Mouse (Mus musculus) stomach, embryonic 15.5 days (tissue): ENCODE data around the gene Atp4b. TPM values are rescaled to one million over a fixed set of nuclear protein-coding genes. Genes with fewer than 3 reads are reported as not detected.

Experiments used
- ATAC-seq: fragments of 200-750 bp; cut with Nextera tagmentation; 2 replicates; pipeline ENCODE4 v1.8.0; 2017; ENCODE audit warnings: low read depth, moderate number of reproducible peaks, moderate TSS enrichment; ENCODE audit not compliant: insufficient read depth, low FRiP score
- H3K27ac ChIP-seq: fragments of 300-500 bp; sonication (generic); 2 replicates; pipeline ENCODE4 v1.5.1; 2015; ENCODE audit warnings: mild to moderate bottlenecking, inconsistent platforms
- H3K27me3 ChIP-seq: fragments of 300-500 bp; sonication (generic); replicated peaks from 2 replicates; pipeline ENCODE4 v1.6.1; 2015; ENCODE audit warnings: inconsistent platforms
- H3K36me3 ChIP-seq: fragments of 300-500 bp; sonication (generic); 2 replicates; pipeline ENCODE4 v1.6.1; 2015; ENCODE audit warnings: inconsistent platforms
- H3K4me1 ChIP-seq: fragments of 300-500 bp; sonication (generic); 2 replicates; pipeline ENCODE4 v1.6.1; 2015; ENCODE audit warnings: inconsistent platforms
- H3K4me2 ChIP-seq: fragments of 300-500 bp; sonication (generic); 2 replicates; pipeline ENCODE4 v1.6.1; 2015; ENCODE audit warnings: mild to moderate bottlenecking, inconsistent platforms
- H3K4me3 ChIP-seq: fragments of 300-500 bp; sonication (generic); replicated peaks from 2 replicates; pipeline ENCODE4 v1.5.1; 2015; ENCODE audit warnings: inconsistent platforms
- H3K9ac ChIP-seq: fragments of 300-500 bp; sonication (generic); 2 replicates; pipeline ENCODE4 v1.6.1; 2015; ENCODE audit warnings: inconsistent platforms
- H3K9me3 ChIP-seq: fragments of 300-500 bp; sonication (generic); 2 replicates; pipeline ENCODE4 v1.6.1; 2016; ENCODE audit warnings: inconsistent platforms
- WGBS: fragments of 180-500 bp; shearing (Covaris S2); methylation state at CpG from one replicate; pipeline ENCODE4 v1.1.7; 2015; 5-methylcytosine and 5-hydroxymethylcytosine counted together
- polyA plus RNA-seq: library from polyadenylated mRNA; unstranded; fragments of >200 nt; fragmentation: Nextera tagmentation; extraction: Ambion mirVana; gene quantifications from 2 replicates; pipeline ENCODE4 v1.2.1, GENCODE M21; 2015

Gene Atp4b
- polyA plus RNA-seq, 1 experiment from 2014 or later = 25.5 TPM

DNA sequence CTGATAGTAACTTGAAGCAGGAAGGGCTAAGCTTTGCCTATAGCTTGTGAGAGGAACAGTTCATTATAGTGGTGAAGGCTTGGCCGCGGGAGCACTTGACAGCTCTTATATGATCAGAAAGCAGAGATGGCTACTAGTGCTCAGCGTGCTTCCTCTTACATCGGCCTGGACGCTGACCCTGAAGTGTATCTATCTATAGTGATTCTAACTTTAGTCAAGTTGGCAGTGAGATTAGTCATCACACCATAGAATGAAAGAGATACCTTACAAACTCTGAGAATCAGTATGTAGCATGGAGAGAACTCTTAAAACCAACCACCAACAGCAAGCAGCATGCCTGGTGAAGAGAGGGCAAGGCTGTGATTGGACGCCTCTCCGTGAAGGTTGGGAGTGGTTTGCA, 15.0 kb downstream of the Atp4b start:
- H3K27ac ChIP-seq = no peak overlapping the region
- H3K4me1 ChIP-seq = no peaks in the 10 kb centered on the region
- H3K4me3 ChIP-seq = no peak overlapping the region
- H3K9ac ChIP-seq = no peak overlapping the region
- H3K4me2 ChIP-seq = no peak overlapping the region
- H3K36me3 ChIP-seq = peaks cover 13% of the 10 kb centered on the region
- no peak for ATAC-seq
- no peaks in the 10 kb centered on the region for H3K9me3 ChIP-seq
- H3K27me3 ChIP-seq = no peaks in the 10 kb centered on the region
- 89% methylated on average over 7 of the region's 7 CpGs for WGBS

GRCm38 (mm10) chr8:13373151-13373662, 23.4 kb downstream of the Atp4b start:
- Histone ChIP-seq H3K9ac (no peak overlapping the region), H3K36me3 (peaks cover 70% of the 10 kb centered on the region), H3K9me3 (no peaks in the 10 kb centered on the region), H3K4me3 (no peak overlapping the region), H3K4me2 (no peak overlapping the region), H3K4me1 (no peaks in the 10 kb centered on the region), H3K27ac (no peak overlapping the region), H3K27me3 (no peaks in the 10 kb centered on the region)
- no peak for ATAC-seq
- WGBS = 84% methylated on average over 8 of the region's 8 CpGs

DNA sequence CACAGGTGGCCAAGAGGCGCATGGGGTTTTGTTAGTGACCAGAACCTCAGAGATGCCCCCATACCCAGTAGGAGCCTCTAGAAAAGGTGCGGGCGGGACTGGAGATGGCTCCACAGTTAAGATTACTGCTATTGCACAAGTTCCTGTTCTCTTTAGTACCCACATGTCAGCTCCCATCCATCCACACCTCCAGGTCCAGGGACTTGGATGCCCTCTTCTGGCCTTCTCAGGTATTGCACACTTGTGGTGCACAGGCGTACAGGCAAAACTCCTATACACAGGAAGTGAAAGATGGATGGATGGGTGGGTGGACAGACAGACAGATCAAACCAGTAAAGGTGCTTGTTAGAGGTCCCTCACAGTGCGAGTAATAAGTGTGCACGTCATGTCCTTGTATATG, 34.8 kb downstream of the Atp4b start:
- 90% methylated on average over 6 of the region's 6 CpGs for WGBS
- Histone ChIP-seq H3K27ac (no peak overlapping the region), H3K9ac (no peak overlapping the region), H3K9me3 (no peaks in the 10 kb centered on the region), H3K27me3 (no peaks in the 10 kb centered on the region), H3K4me2 (no peak overlapping the region), H3K4me3 (no peak overlapping the region), H3K36me3 (peaks cover 88% of the 10 kb centered on the region), H3K4me1 (no peaks in the 10 kb centered on the region)
- no peak for ATAC-seq

- H3K4me1 ChIP-seq = no peaks in the 10 kb centered on the region
- H3K27me3 ChIP-seq = no peaks in the 10 kb centered on the region
- no peaks in the 10 kb centered on the region for H3K9me3 ChIP-seq
- no peak overlapping the region for H3K4me2 ChIP-seq
- no peak overlapping the region for H3K27ac ChIP-seq
- H3K9ac ChIP-seq = no peak overlapping the region
- no peak for ATAC-seq
- WGBS = 82% methylated on average over 7 of the region's 7 CpGs
- no peak overlapping the region for H3K4me3 ChIP-seq
- peaks cover 88% of the 10 kb centered on the region for H3K36me3 ChIP-seq
Measured at GRCm38 (mm10) chr8:13360213-13360612, 36.4 kb downstream of the Atp4b start.

- H3K36me3 ChIP-seq = peaks cover 73% of the 10 kb centered on the region
- ATAC-seq = no peak
Measured at GRCm38 (mm10) chr8:13356681-13357080, 39.9 kb downstream of the Atp4b start.

DNA sequence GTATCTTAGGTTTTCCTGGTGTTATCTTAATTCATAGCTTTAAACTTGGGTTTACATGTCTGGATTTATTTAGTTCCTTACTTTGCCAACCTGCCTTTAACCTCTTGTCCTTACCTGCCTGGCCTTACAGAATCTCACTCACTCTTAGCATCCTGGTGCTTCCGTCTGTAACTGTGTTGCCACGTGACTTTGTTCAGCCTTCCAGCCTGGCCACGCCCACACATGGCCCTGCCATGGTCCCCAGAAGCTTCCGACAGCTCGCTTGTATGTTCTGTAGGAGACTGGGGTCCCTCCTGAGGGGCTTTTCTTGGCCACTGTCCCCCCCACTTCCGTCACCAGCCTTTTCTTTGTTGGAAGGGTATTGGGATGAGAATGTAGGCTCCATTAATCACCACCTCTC, 40.4 kb downstream of the Atp4b start:
- Histone ChIP-seq H3K27ac (no peak overlapping the region), H3K4me3 (no peak overlapping the region), H3K36me3 (peaks cover 73% of the 10 kb centered on the region), H3K9ac (no peak overlapping the region), H3K4me1 (no peaks in the 10 kb centered on the region), H3K9me3 (no peaks in the 10 kb centered on the region), H3K27me3 (no peaks in the 10 kb centered on the region), H3K4me2 (no peak overlapping the region)
- WGBS = 75% methylated on average over 6 of the region's 6 CpGs
- ATAC-seq = no peak

More at GRCm38 (mm10) chr8:13356681-13357080, 39.9 kb downstream of the Atp4b start:
- H3K4me2 ChIP-seq = no peak overlapping the region
- no peak overlapping the region for H3K4me3 ChIP-seq
- H3K27ac ChIP-seq = no peak overlapping the region
- H3K4me1 ChIP-seq = no peaks in the 10 kb centered on the region
- no peaks in the 10 kb centered on the region for H3K9me3 ChIP-seq
- WGBS = 72% methylated on average over 10 of the region's 10 CpGs
- H3K27me3 ChIP-seq = no peaks in the 10 kb centered on the region
- no peak overlapping the region for H3K9ac ChIP-seq

DNA sequence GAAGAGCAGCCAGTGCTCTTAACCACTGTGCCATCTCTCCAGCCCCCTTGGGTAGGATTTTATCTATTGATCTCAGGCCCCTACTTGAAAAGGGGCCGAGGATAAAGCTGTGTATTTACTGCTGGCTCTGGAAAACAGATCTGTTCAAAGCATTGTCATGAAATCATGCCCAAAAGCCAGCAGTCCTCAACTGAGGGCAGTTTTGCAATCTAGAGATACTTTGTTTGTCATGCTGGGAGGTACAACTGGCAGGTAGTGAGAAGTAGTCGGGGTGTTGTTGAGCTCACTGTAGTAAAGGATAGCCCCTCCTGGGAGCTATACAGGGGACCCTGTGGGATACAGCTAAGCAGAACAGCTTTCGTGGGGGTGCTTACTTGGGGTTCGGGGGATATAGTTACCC, 42.7 kb downstream of the Atp4b start:
- no peak overlapping the region for H3K27ac ChIP-seq
- no peak overlapping the region for H3K4me2 ChIP-seq
- peaks cover 71% of the 10 kb centered on the region for H3K36me3 ChIP-seq
- H3K9ac ChIP-seq = no peak overlapping the region
- no peaks in the 10 kb centered on the region for H3K4me1 ChIP-seq
- no peak overlapping the region for H3K4me3 ChIP-seq
- 82% methylated on average over 4 of the region's 4 CpGs for WGBS
- no peak for ATAC-seq
- no peaks in the 10 kb centered on the region for H3K9me3 ChIP-seq
- no peaks in the 10 kb centered on the region for H3K27me3 ChIP-seq

- H3K4me3 ChIP-seq = no peak overlapping the region
- H3K4me1 ChIP-seq = no peaks in the 10 kb centered on the region
- H3K36me3 ChIP-seq = peaks cover 70% of the 10 kb centered on the region
- no peak overlapping the region for H3K9ac ChIP-seq
- no peak overlapping the region for H3K4me2 ChIP-seq
- no peak for ATAC-seq
- H3K9me3 ChIP-seq = no peaks in the 10 kb centered on the region
- H3K27ac ChIP-seq = no peak overlapping the region
- H3K27me3 ChIP-seq = no peaks in the 10 kb centered on the region
- 78% methylated on average over 9 of the region's 9 CpGs for WGBS
Measured at GRCm38 (mm10) chr8:13353155-13353833, 43.3 kb downstream of the Atp4b start.

- no peak for ATAC-seq
- Histone ChIP-seq H3K4me1 (no peaks in the 10 kb centered on the region), H3K4me2 (no peak overlapping the region), H3K9me3 (no peaks in the 10 kb centered on the region), H3K4me3 (no peak overlapping the region), H3K36me3 (peaks cover 69% of the 10 kb centered on the region), H3K9ac (no peak overlapping the region), H3K27ac (no peak overlapping the region), H3K27me3 (no peaks in the 10 kb centered on the region)
- WGBS = 80% methylated on average over 8 of the region's 8 CpGs
Measured at GRCm38 (mm10) chr8:13352601-13353000, 44.0 kb downstream of the Atp4b start.

- Histone ChIP-seq H3K9me3 (no peaks in the 10 kb centered on the region), H3K36me3 (peaks cover 65% of the 10 kb centered on the region), H3K4me3 (no peak overlapping the region), H3K9ac (no peak overlapping the region), H3K27me3 (no peaks in the 10 kb centered on the region), H3K4me2 (no peak overlapping the region), H3K27ac (no peak overlapping the region), H3K4me1 (no peaks in the 10 kb centered on the region)
- WGBS = 76% methylated on average over 5 of the region's 5 CpGs
- no peak for ATAC-seq
Measured at GRCm38 (mm10) chr8:13351593-13351992, 45.0 kb downstream of the Atp4b start.

DNA sequence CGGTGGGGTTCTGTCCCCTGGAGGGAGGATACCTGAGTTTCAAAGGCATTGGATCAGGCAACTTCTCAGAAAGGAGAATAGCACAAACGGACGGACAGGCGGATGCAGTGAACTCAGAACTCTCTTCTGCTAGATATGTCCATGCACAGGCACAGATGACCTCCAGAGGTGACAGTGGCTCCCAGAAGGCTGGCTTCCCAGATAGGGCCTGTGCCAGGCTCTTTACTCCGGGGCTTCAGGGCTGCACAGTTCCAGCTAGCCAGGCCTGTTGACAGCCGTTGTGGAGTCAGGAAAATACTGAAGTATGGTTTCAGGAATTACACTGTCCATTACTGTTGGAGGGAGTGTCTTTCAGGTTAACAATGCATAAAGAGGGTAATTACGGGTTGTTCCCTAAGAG, 46.6 kb downstream of the Atp4b start:
- H3K36me3 ChIP-seq = peaks cover 64% of the 10 kb centered on the region
- WGBS = 87% methylated on average over 7 of the region's 7 CpGs
- H3K9ac ChIP-seq = no peak overlapping the region
- no peaks in the 10 kb centered on the region for H3K9me3 ChIP-seq
- no peak overlapping the region for H3K4me2 ChIP-seq
- no peak overlapping the region for H3K27ac ChIP-seq
- no peak for ATAC-seq
- no peaks in the 10 kb centered on the region for H3K27me3 ChIP-seq
- no peaks in the 10 kb centered on the region for H3K4me1 ChIP-seq
- H3K4me3 ChIP-seq = no peak overlapping the region

DNA sequence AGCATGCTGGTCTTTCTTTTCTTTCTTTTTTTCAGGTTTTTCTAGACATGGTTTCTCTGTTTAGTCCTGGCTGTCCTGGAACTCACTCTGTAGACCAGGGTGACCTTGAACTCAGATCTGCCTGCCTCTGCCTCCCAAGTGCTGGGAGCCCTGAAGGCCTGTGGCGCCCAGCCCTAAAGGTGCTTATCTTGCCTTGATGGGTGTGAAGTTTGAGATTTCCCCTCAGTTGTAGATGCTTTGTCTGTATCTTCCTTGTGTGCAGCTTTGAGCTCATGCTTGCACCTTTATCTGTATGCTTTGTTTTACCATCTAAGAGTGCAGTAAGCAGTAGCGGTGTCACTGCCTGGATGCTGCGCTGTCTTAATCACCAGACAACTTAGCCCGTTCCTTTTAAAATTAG, 53.5 kb downstream of the Atp4b start:
- H3K4me3 ChIP-seq = no peak overlapping the region
- 88% methylated on average over 4 of the region's 4 CpGs for whole genome bisulfite sequencing
- no peaks in the 10 kb centered on the region for H3K9me3 ChIP-seq
- no peaks in the 10 kb centered on the region for H3K27me3 ChIP-seq
- H3K4me1 ChIP-seq = peaks cover 13% of the 10 kb centered on the region
- no peak overlapping the region for H3K27ac ChIP-seq
- H3K9ac ChIP-seq = no peak overlapping the region
- H3K4me2 ChIP-seq = no peak overlapping the region
- peaks cover 48% of the 10 kb centered on the region for H3K36me3 ChIP-seq
- no peak for ATAC-seq

DNA sequence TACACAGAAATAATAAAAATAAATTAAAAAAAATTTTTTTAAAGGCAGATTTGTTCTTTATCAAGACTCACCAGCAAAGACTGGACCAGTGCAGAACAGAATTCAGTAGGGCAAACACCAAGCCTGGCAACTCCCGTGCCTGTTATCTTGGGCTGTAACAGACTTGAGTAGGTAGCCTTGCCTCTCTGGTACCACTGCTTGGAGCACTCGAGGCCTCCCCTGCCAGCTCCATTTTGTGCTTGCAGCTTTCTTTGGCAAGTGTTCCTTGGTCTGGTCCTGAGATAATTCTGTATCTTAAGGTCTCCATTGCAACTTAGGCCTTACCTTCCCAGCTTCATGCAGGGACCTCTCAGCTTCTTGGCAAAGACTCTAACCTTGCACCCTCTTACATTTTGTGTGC, 54.3 kb downstream of the Atp4b start:
- WGBS = 81% methylated on average over 2 of the region's 2 CpGs
- no peak for ATAC-seq
- Histone ChIP-seq H3K4me2 (no peak overlapping the region), H3K4me3 (no peak overlapping the region), H3K9me3 (no peaks in the 10 kb centered on the region), H3K36me3 (peaks cover 44% of the 10 kb centered on the region), H3K27ac (no peak overlapping the region), H3K9ac (no peak overlapping the region), H3K27me3 (no peaks in the 10 kb centered on the region), H3K4me1 (peaks cover 16% of the 10 kb centered on the region)
